Mouse (Mus musculus): ENCODE data around the gene Sema4d. TPM values are rescaled to one million over a fixed set of nuclear protein-coding genes. Genes with fewer than 3 reads are reported as not detected.
"Not testable (repeated sequence)": the region's sequence is repeated elsewhere in the genome, so short reads cannot be mapped to it uniquely, and the experiment has no call there.

Sema4d gene
- total RNA-seq, 1 experiment, result 25.1 TPM

DNA sequence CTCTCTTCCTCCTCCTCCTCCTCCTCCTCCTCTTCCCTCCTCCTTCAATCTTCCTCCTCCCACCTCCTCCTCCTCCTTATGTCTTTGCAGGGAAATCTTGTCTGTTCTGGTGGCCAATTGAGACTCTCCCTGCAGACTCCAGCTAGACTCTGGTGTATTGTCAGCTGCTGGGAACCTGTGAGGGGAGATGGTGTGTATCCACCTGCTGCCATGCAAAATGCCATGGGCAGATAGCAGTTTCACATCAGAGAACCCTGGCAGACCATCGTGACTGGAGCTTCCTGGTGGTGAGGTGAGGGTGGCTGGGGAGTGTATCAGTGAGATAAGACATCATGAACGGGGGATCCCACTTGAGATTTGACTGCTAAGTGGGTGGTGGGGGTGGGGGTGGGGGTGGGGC lies 41.0 kb upstream of the Sema4d start:
- Histone ChIP-seq H3K36me3 (ENCODE audit: control insufficient read depth, insufficient read depth, low read length, poor library complexity, severe bottlenecking) (no peaks in the 10 kb centered on the region), H3K9ac (ENCODE audit: insufficient read depth, low read depth, low read length, poor library complexity, severe bottlenecking) (no peak overlapping the region), H3K4me1 (ENCODE audit: control insufficient read depth in 2 of 2, insufficient read depth in 2 of 2, low read length in 2 of 2, poor library complexity in 1 of 2) (peaks cover 0 to 7% of the 10 kb centered on the region in 2 experiments; a peak in 1 of 4 replicates), H3K27ac (ENCODE audit: insufficient read depth, low read depth, low read length, poor library complexity, severe bottlenecking) (no peak overlapping the region), H3K9me3 (ENCODE audit: control insufficient read depth, insufficient read depth, low read depth, low read length) (no peaks in the 10 kb centered on the region), H3K4me3 (ENCODE audit: insufficient read depth in 1 of 2, low read depth in 1 of 2, low read length in 2 of 2, poor library complexity in 1 of 2, severe bottlenecking in 1 of 2) (no peak overlapping the region)
- no peak for TF ChIP-seq ZC3H11A (IDR thresholded peaks at IDR 0.05; ENCODE audit: borderline replicate concordance, low read depth, low read length)
- TF ChIP-seq HCFC1 (IDR thresholded peaks at IDR 0.05; ENCODE audit: borderline replicate concordance, insufficient read depth, low read length), result no peak
- TF ChIP-seq ZNF384 (IDR thresholded peaks at IDR 0.05; ENCODE audit: low read depth, low read length), result no peak
- TF ChIP-seq CHD2 (IDR thresholded peaks at IDR 0.05; ENCODE audit: low read depth, low read length), result no peak
- no peak for TF ChIP-seq MAFK (IDR thresholded peaks at IDR 0.05; ENCODE audit: insufficient read depth, low read depth, low read length)
- no peak for DNase-seq (ENCODE audit: low read depth, low spot score)
- in situ Hi-C loops (cut with MboI; ENCODE audit: low sequenced_read_pairs in 2 of 2, unreplicated experiment in 2 of 2), result loop anchor here (10.0 to 25.0 kb wide), 3 partner anchors 390 to 803 kb away; partner anchors contain the start of gene Diras2 (in 1 of the 2)

DNA sequence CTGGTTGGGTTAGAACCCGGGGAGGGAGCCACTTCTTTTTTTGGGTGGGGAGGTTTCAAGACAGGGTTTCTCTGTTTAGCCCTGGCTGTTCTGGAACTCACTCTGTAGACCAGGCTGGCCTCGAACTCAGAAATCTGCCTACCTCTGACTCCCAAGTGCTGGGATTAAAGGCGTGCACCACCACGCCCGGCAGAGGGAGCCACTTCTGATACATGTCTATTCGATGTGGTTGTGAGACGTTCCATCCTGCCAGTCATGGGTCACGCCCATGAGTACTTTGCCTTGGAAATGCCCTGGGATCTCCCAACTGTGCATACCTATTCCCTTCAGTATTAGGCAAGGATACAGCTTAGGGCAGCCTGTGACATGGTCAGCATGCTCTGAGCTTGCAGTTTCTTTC lies 40.5 kb upstream of the Sema4d start:
- not testable (repeated sequence) for H3K4me1 ChIP-seq (ENCODE audit: control insufficient read depth in 2 of 2, insufficient read depth in 2 of 2, low read length in 2 of 2, poor library complexity in 1 of 2); DNase-seq (ENCODE audit: low read depth, low spot score); H3K9me3 ChIP-seq (ENCODE audit: control insufficient read depth, insufficient read depth, low read depth, low read length); H3K27ac ChIP-seq (ENCODE audit: insufficient read depth, low read depth, low read length, poor library complexity, severe bottlenecking); H3K9ac ChIP-seq (ENCODE audit: insufficient read depth, low read depth, low read length, poor library complexity, severe bottlenecking); H3K4me3 ChIP-seq (ENCODE audit: insufficient read depth in 1 of 2, low read depth in 1 of 2, low read length in 2 of 2, poor library complexity in 1 of 2, severe bottlenecking in 1 of 2); H3K36me3 ChIP-seq (ENCODE audit: control insufficient read depth, insufficient read depth, low read length, poor library complexity, severe bottlenecking)
- in situ Hi-C loops (cut with MboI; ENCODE audit: low sequenced_read_pairs in 2 of 2, unreplicated experiment in 2 of 2), result loop anchor here (10.0 to 25.0 kb wide), 3 partner anchors 391 to 803 kb away; partner anchors contain the start of gene Diras2 (in 1 of the 2)

DNA sequence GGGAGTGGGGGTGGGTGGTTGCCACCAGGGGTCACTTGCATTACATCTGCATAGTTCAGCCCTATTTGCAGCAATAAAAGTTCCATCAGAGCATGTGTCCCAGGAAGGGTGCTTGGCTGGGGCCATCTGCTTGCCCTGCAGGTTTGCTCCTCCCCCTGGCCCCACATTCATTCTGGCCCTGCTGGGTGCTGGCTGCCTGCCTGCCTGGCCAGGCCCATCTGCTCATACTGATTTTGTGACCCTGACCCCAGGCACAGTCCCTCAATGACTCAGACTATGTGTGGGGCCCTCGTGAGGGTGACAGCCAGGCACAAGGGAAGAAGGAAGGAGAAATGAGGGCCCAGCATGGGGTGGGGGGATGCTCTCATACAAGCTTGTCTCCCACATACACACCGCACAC lies 40.1 kb upstream of the Sema4d start:
- no peak for DNase-seq (ENCODE audit: low read depth, low spot score)
- Histone ChIP-seq H3K4me1 (ENCODE audit: control insufficient read depth in 2 of 2, insufficient read depth in 2 of 2, low read length in 2 of 2, poor library complexity in 1 of 2) (peaks cover 1 to 7% of the 10 kb centered on the region in 2 experiments; a peak in 1 of 4 replicates), H3K36me3 (ENCODE audit: control insufficient read depth, insufficient read depth, low read length, poor library complexity, severe bottlenecking) (no peaks in the 10 kb centered on the region), H3K9me3 (ENCODE audit: control insufficient read depth, insufficient read depth, low read depth, low read length) (no peaks in the 10 kb centered on the region), H3K27ac (ENCODE audit: insufficient read depth, low read depth, low read length, poor library complexity, severe bottlenecking) (no peak overlapping the region), H3K4me3 (ENCODE audit: insufficient read depth in 1 of 2, low read depth in 1 of 2, low read length in 2 of 2, poor library complexity in 1 of 2, severe bottlenecking in 1 of 2) (no peak overlapping the region), H3K9ac (ENCODE audit: insufficient read depth, low read depth, low read length, poor library complexity, severe bottlenecking) (no peak overlapping the region)
- TF ChIP-seq CHD2 (IDR thresholded peaks at IDR 0.05; ENCODE audit: low read depth, low read length), result no peak
- no peak for TF ChIP-seq HCFC1 (IDR thresholded peaks at IDR 0.05; ENCODE audit: borderline replicate concordance, insufficient read depth, low read length)
- TF ChIP-seq MAFK (IDR thresholded peaks at IDR 0.05; ENCODE audit: insufficient read depth, low read depth, low read length), result no peak
- TF ChIP-seq ZC3H11A (IDR thresholded peaks at IDR 0.05; ENCODE audit: borderline replicate concordance, low read depth, low read length), result no peak
- TF ChIP-seq ZNF384 (IDR thresholded peaks at IDR 0.05; ENCODE audit: low read depth, low read length), result no peak
- in situ Hi-C loops (cut with MboI; ENCODE audit: low sequenced_read_pairs in 2 of 2, unreplicated experiment in 2 of 2), result loop anchor here (10.0 to 25.0 kb wide), 3 partner anchors 391 to 804 kb away; partner anchors contain the start of gene Diras2 (in 1 of the 2)

DNA sequence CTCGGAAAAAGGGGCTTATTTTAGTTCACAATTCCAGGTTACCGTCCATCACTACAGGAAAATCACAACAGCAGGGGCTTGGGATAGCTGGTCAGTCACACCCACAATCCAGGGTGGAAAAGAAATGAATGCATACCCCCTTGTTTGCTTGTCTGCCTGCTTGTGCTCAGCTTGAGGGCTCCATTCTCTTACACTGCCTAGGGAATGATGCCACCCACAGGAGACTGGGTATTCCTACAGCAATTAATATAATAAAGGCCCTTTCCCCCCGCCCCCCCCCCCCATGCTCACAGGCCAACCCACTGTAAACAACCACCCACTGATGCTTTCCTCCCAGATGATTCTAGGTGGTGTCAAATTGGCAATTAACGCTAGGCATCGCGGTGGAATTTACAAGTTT lies 38.9 kb upstream of the Sema4d start:
- no peak overlapping the region for H3K4me3 ChIP-seq (ENCODE audit: insufficient read depth in 1 of 2, low read depth in 1 of 2, low read length in 2 of 2, poor library complexity in 1 of 2, severe bottlenecking in 1 of 2)
- H3K4me1 ChIP-seq (ENCODE audit: control insufficient read depth in 2 of 2, insufficient read depth in 2 of 2, low read length in 2 of 2, poor library complexity in 1 of 2), result peaks cover 2 to 7% of the 10 kb centered on the region in 2 experiments; a peak in 1 of 4 replicates
- no peaks in the 10 kb centered on the region for H3K36me3 ChIP-seq (ENCODE audit: control insufficient read depth, insufficient read depth, low read length, poor library complexity, severe bottlenecking)
- H3K27ac ChIP-seq (ENCODE audit: insufficient read depth, low read depth, low read length, poor library complexity, severe bottlenecking), result no peak overlapping the region
- no peaks in the 10 kb centered on the region for H3K9me3 ChIP-seq (ENCODE audit: control insufficient read depth, insufficient read depth, low read depth, low read length)
- DNase-seq (ENCODE audit: low read depth, low spot score), result no peak
- no peak for TF ChIP-seq CHD2 (IDR thresholded peaks at IDR 0.05; ENCODE audit: low read depth, low read length)
- H3K9ac ChIP-seq (ENCODE audit: insufficient read depth, low read depth, low read length, poor library complexity, severe bottlenecking), result no peak overlapping the region
- in situ Hi-C loops (cut with MboI; ENCODE audit: low sequenced_read_pairs in 2 of 2, unreplicated experiment in 2 of 2), result loop anchor here (10.0 to 25.0 kb wide), 3 partner anchors 392 to 805 kb away; partner anchors contain the start of gene Diras2 (in 1 of the 2)

DNA sequence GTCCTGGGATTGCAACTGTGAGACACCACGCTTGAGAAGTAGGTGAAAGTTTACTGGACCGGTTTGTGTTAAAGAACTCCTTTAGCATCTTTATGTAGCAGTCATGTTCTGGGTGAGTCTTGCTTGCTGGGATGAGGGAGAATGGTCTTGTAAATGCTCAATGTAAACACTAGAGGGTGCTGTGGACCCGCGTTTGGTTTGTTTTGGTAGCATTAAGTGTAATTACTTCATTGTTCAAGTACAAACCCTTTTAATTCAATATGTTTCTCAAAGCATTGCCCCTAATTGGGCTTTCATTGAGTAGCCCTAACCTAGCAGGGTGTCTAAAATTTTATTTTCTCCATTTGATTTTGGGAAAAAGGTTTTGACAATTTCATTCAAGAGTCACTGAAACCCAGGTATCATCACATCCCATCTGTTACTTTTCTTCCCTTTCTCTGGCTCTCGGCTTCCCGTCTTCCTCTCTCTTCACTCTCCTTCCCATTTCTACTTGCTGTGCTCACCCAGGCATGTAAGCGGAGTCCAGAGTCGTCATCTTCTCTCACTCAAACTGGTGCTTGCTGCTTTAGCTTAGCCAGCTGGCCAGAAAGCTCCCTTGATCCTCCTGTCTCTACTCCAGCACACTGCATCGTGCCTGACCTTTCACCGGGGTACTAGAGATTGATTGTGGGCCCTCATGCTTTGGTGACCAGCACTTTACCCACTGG lies 37.4 kb upstream of the Sema4d start:
- Histone ChIP-seq H3K4me1 (ENCODE audit: control insufficient read depth in 2 of 2, insufficient read depth in 2 of 2, low read length in 2 of 2, poor library complexity in 1 of 2) (peaks cover 2 to 7% of the 10 kb centered on the region in 2 experiments; a peak in 1 of 4 replicates), H3K9ac (ENCODE audit: insufficient read depth, low read depth, low read length, poor library complexity, severe bottlenecking) (no peak overlapping the region), H3K4me3 (ENCODE audit: insufficient read depth in 1 of 2, low read depth in 1 of 2, low read length in 2 of 2, poor library complexity in 1 of 2, severe bottlenecking in 1 of 2) (no peak overlapping the region), H3K27ac (ENCODE audit: insufficient read depth, low read depth, low read length, poor library complexity, severe bottlenecking) (no peak overlapping the region), H3K9me3 (ENCODE audit: control insufficient read depth, insufficient read depth, low read depth, low read length) (no peaks in the 10 kb centered on the region), H3K36me3 (ENCODE audit: control insufficient read depth, insufficient read depth, low read length, poor library complexity, severe bottlenecking) (no peaks in the 10 kb centered on the region)
- in situ Hi-C loops (cut with MboI; ENCODE audit: low sequenced_read_pairs in 2 of 2, unreplicated experiment in 2 of 2), result loop anchor here (10.0 to 25.0 kb wide), 3 partner anchors 394 to 806 kb away; partner anchors contain the start of gene Diras2 (in 1 of the 2)
- DNase-seq (ENCODE audit: low read depth, low spot score), result no peak
- TF ChIP-seq ZC3H11A (IDR thresholded peaks at IDR 0.05; ENCODE audit: borderline replicate concordance, low read depth, low read length) (peak; percentile 86), CHD2 (IDR thresholded peaks at IDR 0.05; ENCODE audit: low read depth, low read length) (no peak), HCFC1 (IDR thresholded peaks at IDR 0.05; ENCODE audit: borderline replicate concordance, insufficient read depth, low read length) (no peak), ZNF384 (IDR thresholded peaks at IDR 0.05; ENCODE audit: low read depth, low read length) (no peak)
